Mouse (Mus musculus) left cerebral cortex, adult 2 months (tissue): Measurements from ENCODE around the gene Tppp2. TPM values are rescaled to one million over a fixed set of nuclear protein-coding genes. Genes with fewer than 3 reads are reported as not detected.

Experiments
- DNase-seq, 2 experiments: peaks; one replicate each; pipeline ENCODE4 v3.0.0; 2021 to 2022; ENCODE audit warnings: low spot score in 2 of 2, mixed read lengths in 1 of 2; ENCODE audit errors: extremely low spot score in 1 of 2
- H3K27ac ChIP-seq: fragments of 200-600 bp; 2 replicates; pipeline ENCODE4 v1.8.1; 2022
- H3K4me3 ChIP-seq: fragments of 200-600 bp; 2 replicates; pipeline ENCODE4 v1.8.1; 2022
- CTCF ChIP-seq: fragments of 200-600 bp; IDR thresholded peaks from 2 replicates; pipeline ENCODE4 v1.8.1; 2022; ENCODE audit warnings: antibody characterized with exemption, mild to moderate bottlenecking, moderate library complexity
- intact Hi-C: fragments of 180-260 bp; cut with DNase I; formaldehyde crosslinking; loops from one replicate; pipeline ENCODE4 v1.15.1; 2025
- total RNA-seq, 2 experiments: library from RNA; stranded (reverse); gene quantifications; 2 replicates each; pipeline ENCODE4 v1.2.3; 2021

The Tppp2 gene
- total RNA-seq, 2 experiments from 2014 or later, result not detected

DNA sequence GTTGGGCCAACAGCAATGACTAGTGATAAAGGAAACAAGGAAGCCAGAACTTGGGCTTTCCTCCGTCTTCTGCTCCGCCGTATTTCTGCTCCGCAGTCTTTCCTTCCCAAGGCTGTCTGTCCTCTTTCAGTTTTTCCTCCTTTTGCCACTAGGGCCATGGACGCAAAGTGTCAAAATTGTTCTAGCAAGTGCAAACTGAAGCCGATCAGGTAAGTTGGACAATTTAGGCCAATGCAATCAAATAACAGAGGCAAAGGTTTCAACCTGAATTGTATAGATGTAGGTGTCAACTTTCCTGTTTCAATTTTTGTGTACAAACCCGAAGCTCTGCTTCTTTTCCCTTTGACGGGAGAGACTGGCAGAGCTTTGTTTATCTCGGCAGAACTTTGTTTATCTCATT, 11.7 kb downstream of the Tppp2 start:
- Histone ChIP-seq H3K27ac (peak overlapping the region; percentile 63), H3K4me3 (no peak overlapping the region)
- intact Hi-C loops, result loop anchor here (1.0 kb wide), 4 partner anchors 16 to 55 kb away; partner anchors contain the start of genes Mettl17 and Ndrg2
- no peak; the same call in 1 of the 2 replicates for TF ChIP-seq CTCF
- no peak for DNase-seq

DNA sequence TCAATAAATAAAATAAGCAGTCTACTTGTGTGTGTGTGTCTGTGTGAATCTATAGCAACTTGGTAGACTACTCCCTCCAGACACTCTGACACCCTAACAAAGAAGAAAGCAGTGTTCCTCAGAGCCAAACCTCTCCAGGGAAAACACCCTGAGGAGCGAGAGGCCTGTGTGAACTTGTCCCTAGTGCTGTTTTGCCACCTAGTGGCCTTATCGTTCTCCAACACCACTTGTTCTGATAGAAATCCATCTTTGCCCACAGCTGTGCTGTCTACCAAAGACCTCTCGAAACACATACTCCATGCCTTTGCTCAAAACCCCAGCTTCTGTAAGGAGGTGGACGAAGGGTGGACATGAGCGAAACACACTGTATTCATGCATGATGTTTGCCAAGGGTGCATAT, 12.6 kb downstream of the Tppp2 start:
- no peak overlapping the region for H3K4me3 ChIP-seq
- intact Hi-C loops, result loop anchor here (1.0 kb wide), 2 partner anchors 28 to 47 kb away; partner anchors contain the start of gene Mettl17
- peak overlapping the region; percentile 10; the same call in 1 of the 2 replicates for H3K27ac ChIP-seq
- DNase-seq, result peak; percentile 65 to 67
- TF ChIP-seq CTCF, result peak; percentile 81

DNA sequence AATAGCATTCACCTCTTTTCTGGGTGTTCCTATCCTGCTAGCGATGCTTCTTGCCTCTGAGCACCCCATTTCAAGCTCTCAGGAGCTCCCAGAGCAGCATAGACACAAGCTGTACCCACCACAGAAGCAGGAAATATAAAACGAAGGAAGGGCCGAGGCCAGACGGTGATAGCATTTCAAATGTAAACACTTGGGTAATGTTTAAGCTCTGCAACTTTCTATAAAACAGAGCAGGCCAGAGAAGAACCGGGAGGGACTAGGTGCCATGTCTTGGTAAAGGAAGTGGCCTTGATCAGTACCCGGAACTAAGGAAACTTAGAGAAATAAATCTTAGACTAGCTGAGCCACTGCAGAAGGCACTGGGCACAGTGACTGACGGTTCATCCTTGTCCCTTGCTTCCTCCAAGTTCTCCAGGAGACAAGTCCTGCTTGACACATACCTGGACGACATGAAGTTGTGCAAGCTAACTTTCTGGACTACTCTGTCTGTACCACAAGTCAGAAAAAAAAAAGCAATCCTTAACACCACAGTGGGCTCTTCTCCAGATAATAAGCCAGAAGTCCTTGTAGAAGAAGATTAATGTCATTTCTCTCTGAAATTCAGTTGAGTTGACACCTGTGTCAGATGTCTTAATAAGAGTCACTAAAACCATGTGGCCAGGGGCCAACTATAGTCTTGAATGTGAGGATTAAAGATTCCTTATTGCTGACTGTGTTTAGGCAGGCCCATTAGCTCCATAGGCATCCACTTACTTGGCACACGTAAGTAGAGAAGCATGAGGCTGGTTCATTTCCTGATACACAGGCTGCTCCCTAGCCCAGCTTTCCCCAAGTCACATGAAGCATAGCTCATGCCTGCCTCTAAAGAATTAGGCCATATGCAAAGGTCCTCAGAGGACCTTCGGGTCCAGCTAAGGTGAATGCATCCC, 14.1 kb downstream of the Tppp2 start:
- no peak for TF ChIP-seq CTCF
- Histone ChIP-seq H3K27ac (no peak overlapping the region), H3K4me3 (no peak overlapping the region)
- intact Hi-C loops, result no loop called here
- DNase-seq, result no peak

DNA sequence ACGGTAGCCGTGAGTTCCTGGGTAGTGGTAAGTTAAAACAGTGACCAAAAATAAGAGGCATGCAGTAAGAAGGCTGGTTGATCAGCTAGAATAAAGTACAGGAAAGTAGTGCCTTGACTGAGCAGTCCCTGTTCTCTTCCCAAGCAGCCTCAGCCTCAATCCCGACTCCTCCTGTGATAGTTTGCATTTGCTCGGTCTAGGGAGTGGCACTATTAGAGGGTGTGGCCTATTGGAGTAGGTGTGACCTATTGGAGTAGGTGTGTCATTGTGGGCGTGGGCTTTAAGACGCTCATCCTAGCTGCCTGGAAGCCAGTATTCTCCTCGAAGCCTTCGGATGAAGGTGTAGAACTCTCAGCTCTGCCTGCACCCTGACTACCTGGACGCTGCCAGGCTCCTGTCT, 20.8 kb downstream of the Tppp2 start:
- DNase-seq, result no peak
- Histone ChIP-seq H3K27ac (no peak overlapping the region), H3K4me3 (no peak overlapping the region)
- TF ChIP-seq CTCF, result no peak
- intact Hi-C loops, result no loop called here

DNA sequence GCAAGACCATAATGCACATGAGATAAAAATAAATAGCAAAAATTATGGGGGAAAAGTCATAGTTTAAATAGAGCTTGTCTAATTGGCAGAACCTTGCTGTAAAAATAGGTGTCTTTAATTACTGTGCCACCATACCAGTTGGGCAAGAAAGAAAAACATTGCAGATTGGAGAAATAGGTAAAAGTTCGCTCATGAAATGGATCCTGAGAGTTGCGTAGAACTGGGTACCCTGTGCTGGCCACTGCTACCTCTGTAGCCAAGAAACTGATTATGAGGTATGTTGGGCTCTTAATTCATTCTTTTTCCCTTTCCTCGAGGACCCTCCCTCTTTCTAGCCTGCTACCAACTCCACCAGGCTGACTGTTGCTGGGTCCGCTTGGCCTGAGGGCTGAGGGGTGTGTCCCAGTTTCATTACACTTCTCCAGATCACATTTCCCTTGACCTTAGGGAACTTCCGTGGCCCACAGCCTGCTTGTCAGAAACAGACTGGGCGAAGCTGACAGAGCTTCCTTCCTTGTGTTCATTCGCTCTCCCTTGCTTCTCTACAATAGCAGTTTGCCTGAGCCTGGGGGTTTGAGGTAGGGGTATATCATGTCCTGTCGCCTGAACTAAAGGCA, 22.8 kb downstream of the Tppp2 start:
- intact Hi-C loops, result loop anchor here (5.0 kb wide), 1 partner anchor 39 kb away; no protein-coding TSS in a partner anchor
- Histone ChIP-seq H3K27ac (no peak overlapping the region), H3K4me3 (no peak overlapping the region)
- no peak for DNase-seq
- TF ChIP-seq CTCF, result no peak

DNA sequence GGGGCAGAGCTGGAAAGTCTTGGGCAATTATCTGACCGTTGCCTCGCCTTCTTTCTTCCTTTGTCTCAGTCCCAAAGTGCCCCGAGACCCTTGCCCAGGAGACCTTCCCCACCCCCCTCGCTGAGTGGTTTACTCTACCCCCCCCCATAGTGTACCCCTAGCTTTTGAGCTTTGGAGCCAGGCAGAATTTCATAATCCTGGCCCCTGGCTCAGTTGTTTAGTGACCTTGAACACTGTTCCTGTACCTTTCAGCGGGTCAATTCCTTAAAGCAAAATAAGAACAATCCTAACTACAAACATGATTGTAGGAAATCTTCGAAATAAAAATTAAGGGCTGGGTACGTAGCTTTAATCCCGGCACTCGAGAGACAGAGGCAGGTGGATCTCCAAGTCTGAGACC, 23.4 kb downstream of the Tppp2 start:
- H3K4me3 ChIP-seq, result no peak overlapping the region
- no peak for TF ChIP-seq CTCF
- DNase-seq, result no peak
- intact Hi-C loops, result loop anchor here (5.0 kb wide), 1 partner anchor 39 kb away; no protein-coding TSS in a partner anchor
- no peak overlapping the region for H3K27ac ChIP-seq

DNA sequence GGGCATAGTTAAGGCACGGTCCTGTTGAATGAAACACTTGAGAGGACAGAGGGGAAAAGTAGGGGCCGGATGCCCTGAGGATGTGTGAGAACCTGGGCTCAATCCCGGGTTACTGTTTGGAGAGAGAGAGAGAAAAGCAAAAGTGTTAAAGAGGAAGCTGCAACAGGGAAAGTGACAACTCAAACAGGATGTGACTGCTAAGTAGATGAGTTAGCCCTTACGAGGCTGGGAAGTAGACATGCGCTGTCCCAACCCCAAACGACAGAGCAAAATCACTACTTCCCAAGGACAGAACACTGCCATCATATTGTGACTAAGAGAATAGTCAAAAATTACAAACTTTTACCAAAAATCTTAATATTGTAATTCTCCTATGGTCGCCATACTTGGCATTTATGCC, 24.0 kb downstream of the Tppp2 start:
- H3K4me3 ChIP-seq, result no peak overlapping the region
- H3K27ac ChIP-seq, result no peak overlapping the region
- no peak for DNase-seq
- no peak for TF ChIP-seq CTCF
- intact Hi-C loops, result loop anchor here (5.0 kb wide), 1 partner anchor 40 kb away; no protein-coding TSS in a partner anchor

DNA sequence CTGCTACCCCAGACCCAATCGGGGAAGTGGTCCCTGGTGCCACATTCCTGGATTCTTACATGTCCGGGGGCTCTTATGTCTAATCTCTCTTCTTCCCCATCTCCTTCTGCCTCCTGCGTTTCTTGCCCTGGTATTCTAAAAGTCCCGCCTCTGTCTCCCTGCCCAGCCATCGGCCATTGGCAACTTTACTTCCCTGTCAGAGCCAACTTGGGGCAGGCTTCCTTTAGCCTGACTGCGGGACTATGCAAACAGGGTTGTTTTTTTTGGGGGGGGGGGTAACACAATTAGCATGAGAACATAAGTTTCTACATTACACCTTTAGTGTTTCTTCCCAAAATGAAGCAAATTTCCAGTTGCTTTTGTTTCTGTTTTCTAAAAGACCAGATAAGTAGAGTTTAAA, 25.1 kb downstream of the Tppp2 start:
- no peak for TF ChIP-seq CTCF
- Histone ChIP-seq H3K27ac (no peak overlapping the region), H3K4me3 (no peak overlapping the region)
- intact Hi-C loops, result loop anchor here (5.0 kb wide), 1 partner anchor 41 kb away; no protein-coding TSS in a partner anchor
- no peak for DNase-seq

DNA sequence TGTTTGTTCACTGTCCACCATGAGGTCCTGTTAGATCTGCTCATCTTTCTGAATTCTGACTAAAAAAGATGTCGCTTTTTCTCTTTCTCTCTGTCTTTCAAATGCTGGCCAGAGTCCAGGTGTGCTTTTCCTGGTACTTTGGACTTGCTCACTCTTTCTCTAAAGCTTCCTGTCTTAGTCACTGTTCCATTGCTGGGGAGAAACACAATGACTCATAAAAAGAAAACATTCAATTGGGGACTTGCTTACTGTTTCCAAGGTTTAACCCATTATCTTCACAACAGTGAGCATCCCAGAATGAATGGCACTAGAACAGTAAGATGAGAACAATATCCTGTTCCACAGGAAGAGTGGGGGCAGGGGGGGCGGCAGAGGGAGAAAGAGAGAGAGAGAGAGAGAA, 42.1 kb downstream of the Tppp2 start:
- DNase-seq, result no peak
- Histone ChIP-seq H3K27ac (no peak overlapping the region), H3K4me3 (no peak overlapping the region)
- no peak for TF ChIP-seq CTCF
- intact Hi-C loops, result no loop called here

DNA sequence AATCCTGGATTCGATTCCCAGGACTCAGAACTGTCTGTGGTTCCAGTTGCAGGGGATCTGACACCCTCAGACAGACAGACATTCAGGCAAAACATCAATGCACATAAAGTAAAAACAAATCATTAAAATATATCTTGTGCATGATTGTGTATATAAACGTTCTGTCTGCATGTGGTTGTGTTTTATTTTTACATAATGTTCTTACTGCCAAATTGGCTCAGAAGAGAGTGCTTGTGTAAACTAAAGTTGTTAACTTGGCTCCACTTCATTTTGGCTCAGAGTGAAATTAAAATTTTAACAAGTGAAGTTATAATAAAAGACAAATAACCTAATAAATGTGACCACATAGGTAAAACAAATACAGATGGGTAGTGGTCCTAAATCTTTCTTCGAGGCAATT, 49.2 kb downstream of the Tppp2 start:
- Histone ChIP-seq H3K27ac (no peak overlapping the region), H3K4me3 (no peak overlapping the region)
- no peak for DNase-seq
- intact Hi-C loops, result no loop called here
- TF ChIP-seq CTCF, result no peak

Other genes with a start within 250 kb of the Tppp2 start
- not detected for gene Gm17079, start 223.0 kb upstream of the Tppp2 start, total RNA-seq
- gene Gm5800, start 201.2 kb upstream of the Tppp2 start, total RNA-seq, result not detected
- not detected for gene Ang4, start 144.8 kb upstream of the Tppp2 start, total RNA-seq
- not detected for gene AY358078, start 118.4 kb upstream of the Tppp2 start, total RNA-seq
- not detected for gene Ear6, start 64.7 kb upstream of the Tppp2 start, total RNA-seq
- 10 to 100 TPM; 28.8 to 35.2 TPM for gene Mettl17, start 33.6 kb upstream of the Tppp2 start, total RNA-seq
- 10 to 100 TPM in 1 of 2 experiments, 1 to 10 TPM in 1; 6.3 to 10.0 TPM for gene Slc39a2, start 25.5 kb upstream of the Tppp2 start, total RNA-seq
- gene Ndrg2, start 4.3 kb upstream of the Tppp2 start, total RNA-seq, result 100 to 1,000 TPM; 793 to 811 TPM
- gene Rnase13, start 4.3 kb downstream of the Tppp2 start, total RNA-seq, result not detected
- 10 to 100 TPM; 28.8 to 31.1 TPM for gene Arhgef40, start 66.3 kb downstream of the Tppp2 start, total RNA-seq
- gene Tmem253, start 97.2 kb downstream of the Tppp2 start, total RNA-seq, result under 1 TPM in 1 of 2 experiments, not detected in 1; 0.37 TPM
- gene Zfp219, start 102.3 kb downstream of the Tppp2 start, total RNA-seq, result 10 to 100 TPM; 36.4 to 41.4 TPM
- gene Olfr221, start 124.0 kb downstream of the Tppp2 start, total RNA-seq, result not detected
- 100 to 1,000 TPM; 213 to 221 TPM for gene Hnrnpc, start 185.6 kb downstream of the Tppp2 start, total RNA-seq
- gene Rpgrip1, start 192.3 kb downstream of the Tppp2 start, total RNA-seq, result 1 to 10 TPM; 1.5 to 1.8 TPM